Mouse (Mus musculus): ENCODE results near the gene Disp1. TPM values are rescaled to one million over a fixed set of nuclear protein-coding genes. Genes with fewer than 3 reads are reported as not detected.

The Disp1 gene
- total and polyA plus RNA-seq, 3 experiments, result 3.4 to 11.3 (median 5.9) TPM

- no peaks in the 10 kb centered on the region for H3K9me3 ChIP-seq (replicated peaks; ENCODE audit: low read length)
- dilution Hi-C loops (cut with MboI; ENCODE audit: extremely low pct_ligation_motif_present, extremely low pct_unique_long_range_greater_than_20kb, low sequenced_read_pairs), result no loop called here
- no peak overlapping the region for H3K4me2 ChIP-seq (ENCODE audit: insufficient read depth, low read depth, poor library complexity, severe bottlenecking)
- no peak overlapping the region for H3K4me3 ChIP-seq (replicated peaks in 1 of 3; ENCODE audit: low read depth in 2 of 3, low read length in 2 of 3, poor library complexity in 1 of 3)
- no peaks in the 10 kb centered on the region for H3K79me2 ChIP-seq (replicated peaks; ENCODE audit: control insufficient read depth, extremely low read depth, insufficient read depth, poor library complexity, severe bottlenecking)
- in situ Hi-C loops (cut with MboI; ENCODE audit: low pct_ligation_motif_present, low pct_unique_long_range_greater_than_20kb, low sequenced_read_pairs), result no loop called here
- no peak for DNase-seq (ENCODE audit: extremely low read depth)
- H3K27ac ChIP-seq (ENCODE audit: insufficient read depth, low read depth), result no peak overlapping the region
- no peaks in the 10 kb centered on the region for H3K27me3 ChIP-seq (replicated peaks)
- H3K4me1 ChIP-seq (ENCODE audit: control insufficient read depth in 1 of 2, insufficient read depth in 2 of 2), result no peaks in the 10 kb centered on the region
- peaks cover 41 to 73% of the 10 kb centered on the region in 2 experiments for H3K36me3 ChIP-seq (replicated peaks in 1 of 2; ENCODE audit: control insufficient read depth in 1 of 2, insufficient read depth in 1 of 2, low read length in 1 of 2)
- H3K9ac ChIP-seq (ENCODE audit: insufficient read depth, low read depth), result no peak overlapping the region
- TF ChIP-seq MAFK (IDR thresholded peaks at IDR 0.05; ENCODE audit: insufficient replicate concordance, low read length), result no peak
- TF ChIP-seq MEF2A (IDR thresholded peaks at IDR 0.05; ENCODE audit: borderline replicate concordance, low read depth, low read length), result no peak
- no peak for TF ChIP-seq EP300 (IDR thresholded peaks at IDR 0.05; ENCODE audit: low read length)
- TF ChIP-seq CTCF (conservative IDR thresholded peaks at IDR 0.05 in 1 of 2, IDR thresholded peaks at IDR 0.05 in 1 of 2; ENCODE audit: low read depth in 2 of 2, low read length in 2 of 2), result no peak
- no peak for TF ChIP-seq USF2 (conservative IDR thresholded peaks at IDR 0.05; ENCODE audit: low read depth, low read length)
Measured at GRCm38 (mm10) chr1:183092296-183092695, 129.0 kb downstream of the Disp1 start.

GRCm38 (mm10) chr1:183091203-183091602, 130.1 kb downstream of the Disp1 start:
- in situ Hi-C loops (cut with MboI; ENCODE audit: low pct_ligation_motif_present, low pct_unique_long_range_greater_than_20kb, low sequenced_read_pairs) (no loop called here), dilution Hi-C loops (cut with MboI; ENCODE audit: extremely low pct_ligation_motif_present, extremely low pct_unique_long_range_greater_than_20kb, low sequenced_read_pairs) (no loop called here)
- H3K9ac ChIP-seq (ENCODE audit: insufficient read depth, low read depth), result no peak overlapping the region
- H3K27me3 ChIP-seq (replicated peaks), result no peaks in the 10 kb centered on the region
- TF ChIP-seq ETS1 (conservative IDR thresholded peaks at IDR 0.05; ENCODE audit: low read depth, low read length), result no peak
- no peak for TF ChIP-seq CHD2 (IDR thresholded peaks at IDR 0.05; ENCODE audit: low read length)
- no peak for TF ChIP-seq ZKSCAN1 (IDR thresholded peaks at IDR 0.05; ENCODE audit: borderline replicate concordance, low read depth, low read length)
- no peak for TF ChIP-seq MAX (IDR thresholded peaks at IDR 0.05; ENCODE audit: low read length)
- TF ChIP-seq NRF1 (IDR thresholded peaks at IDR 0.05; ENCODE audit: low read depth, low read length), result no peak
- no peak for TF ChIP-seq POLR2AphosphoS2 (IDR thresholded peaks at IDR 0.05; ENCODE audit: low read depth, low read length)
- no peak for TF ChIP-seq CTCF (conservative IDR thresholded peaks at IDR 0.05 in 1 of 2, IDR thresholded peaks at IDR 0.05 in 1 of 2; ENCODE audit: low read depth in 2 of 2, low read length in 2 of 2)
- no peak for TF ChIP-seq HCFC1 (IDR thresholded peaks at IDR 0.05; ENCODE audit: low read depth, low read length)
- no peak for TF ChIP-seq SIN3A (IDR thresholded peaks at IDR 0.05; ENCODE audit: low read length)
- TF ChIP-seq MYC (IDR thresholded peaks at IDR 0.05; ENCODE audit: low read depth, low read length), result no peak
- TF ChIP-seq POLR2A (IDR thresholded peaks at IDR 0.05; ENCODE audit: low read depth, low read length), result no peak
- no peak for TF ChIP-seq CHD1 (IDR thresholded peaks at IDR 0.05; ENCODE audit: low read depth, low read length)
- TF ChIP-seq JUND (conservative IDR thresholded peaks at IDR 0.05; ENCODE audit: low read depth, low read length), result no peak
- TF ChIP-seq UBTF (IDR thresholded peaks at IDR 0.05; ENCODE audit: low read depth, low read length), result no peak
- TF ChIP-seq NELFE (IDR thresholded peaks at IDR 0.05; ENCODE audit: low read depth, low read length), result no peak
- no peak for TF ChIP-seq BHLHE40 (IDR thresholded peaks at IDR 0.05; ENCODE audit: low read depth, low read length)
- no peak for TF ChIP-seq ZNF384 (IDR thresholded peaks at IDR 0.05; ENCODE audit: low read depth, low read length)
- TF ChIP-seq USF2 (conservative IDR thresholded peaks at IDR 0.05; ENCODE audit: low read depth, low read length), result no peak
- TF ChIP-seq JUN (IDR thresholded peaks at IDR 0.05; ENCODE audit: insufficient read depth, low read depth, low read length), result no peak
- H3K4me3 ChIP-seq (replicated peaks in 1 of 3; ENCODE audit: low read depth in 2 of 3, low read length in 2 of 3, poor library complexity in 1 of 3), result no peak overlapping the region
- peaks cover 52 to 79% of the 10 kb centered on the region in 2 experiments for H3K36me3 ChIP-seq (replicated peaks in 1 of 2; ENCODE audit: control insufficient read depth in 1 of 2, insufficient read depth in 1 of 2, low read length in 1 of 2)
- H3K79me2 ChIP-seq (replicated peaks; ENCODE audit: control insufficient read depth, extremely low read depth, insufficient read depth, poor library complexity, severe bottlenecking), result no peaks in the 10 kb centered on the region
- H3K4me1 ChIP-seq (ENCODE audit: control insufficient read depth in 1 of 2, insufficient read depth in 2 of 2), result no peaks in the 10 kb centered on the region
- no peaks in the 10 kb centered on the region for H3K9me3 ChIP-seq (replicated peaks; ENCODE audit: low read length)
- no peak for DNase-seq (ENCODE audit: extremely low read depth)
- H3K4me2 ChIP-seq (ENCODE audit: insufficient read depth, low read depth, poor library complexity, severe bottlenecking), result no peak overlapping the region
- H3K27ac ChIP-seq (ENCODE audit: insufficient read depth, low read depth), result no peak overlapping the region
